Mouse (Mus musculus) thymus, adult 2 months (tissue): ENCODE measurements around the gene Ppid.
"Not testable (repeated sequence)": the region's sequence is repeated elsewhere in the genome, so short reads cannot be mapped to it uniquely, and the experiment has no call there.

Experiments
- CTCF ChIP-seq: fragments of 200-500 bp; IDR thresholded peaks from 2 replicates; pipeline ENCODE4 v1.5.1; 2012; ENCODE audit warnings: mild to moderate bottlenecking, control low read depth, low read length, moderate library complexity, borderline replicate concordance; ENCODE audit not compliant: control insufficient read depth, poor library complexity, insufficient read depth; ENCODE audit errors: extremely low read depth
- POLR2A ChIP-seq: fragments of 200-500 bp; IDR thresholded peaks from 2 replicates; pipeline ENCODE4 v1.6.1; 2012; ENCODE audit warnings: mild to moderate bottlenecking, low read length, control low read depth, moderate library complexity; ENCODE audit not compliant: control insufficient read depth, poor library complexity, insufficient read depth; ENCODE audit errors: extremely low read depth

DNA sequence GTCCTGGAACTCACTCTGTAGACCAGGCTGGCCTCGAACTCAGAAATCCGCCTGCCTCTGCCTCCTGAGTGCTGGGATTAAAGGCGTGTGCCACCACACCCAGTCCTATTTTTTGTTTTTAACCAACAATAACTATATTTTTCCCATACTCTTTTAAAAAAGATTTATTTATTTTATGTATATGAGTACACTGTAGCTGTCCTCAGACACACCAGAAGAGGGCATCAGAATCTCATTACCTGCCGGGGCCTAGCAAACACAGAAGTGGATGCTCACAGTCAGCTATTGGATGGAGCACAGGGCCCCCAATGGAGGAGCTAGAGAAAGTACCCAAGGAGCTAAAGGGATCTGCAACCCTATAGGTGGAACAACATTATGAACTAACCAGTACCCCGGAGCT, 17.8 kb upstream of the Ppid start:
- not testable (repeated sequence) for TF ChIP-seq POLR2A, CTCF
